Mouse (Mus musculus) thymus, postnatal 36 days (tissue): ENCODE results near the gene Gm10912.
"Not testable (repeated sequence)": the region's sequence is repeated elsewhere in the genome, so short reads cannot be mapped to it uniquely, and the experiment has no call there.

Experiments
- DNase-seq, 2 experiments: peaks; one replicate each; pipeline ENCODE4 v3.0.0; 2022; ENCODE audit warnings: mixed read lengths in 2 of 2

Gene Gm10912

DNA sequence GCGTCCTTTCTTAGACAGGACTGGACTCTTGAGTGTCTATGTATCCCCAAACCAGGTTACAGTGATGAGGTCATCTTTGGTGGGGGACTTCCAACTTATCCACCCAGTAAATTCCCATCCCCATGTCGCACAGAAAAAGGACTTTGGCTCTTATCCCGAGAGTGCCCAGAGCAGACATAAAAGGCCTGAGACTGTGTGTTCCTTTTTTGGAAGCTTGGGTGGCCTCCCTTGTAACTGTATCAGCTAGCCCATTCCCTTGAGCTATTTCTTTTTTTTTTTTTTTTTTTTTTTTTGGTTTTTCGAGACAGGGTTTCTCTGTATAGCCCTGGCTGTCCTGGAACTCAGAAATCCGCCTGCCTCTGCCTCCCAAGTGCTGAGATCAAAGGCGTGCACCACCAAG lies at the start of gene Gm10912:
Gene Gm10912, plus strand, starts transcription at position 301 of the 400 bp plus-strand sequence.
- not testable (repeated sequence) for DNase-seq

DNA sequence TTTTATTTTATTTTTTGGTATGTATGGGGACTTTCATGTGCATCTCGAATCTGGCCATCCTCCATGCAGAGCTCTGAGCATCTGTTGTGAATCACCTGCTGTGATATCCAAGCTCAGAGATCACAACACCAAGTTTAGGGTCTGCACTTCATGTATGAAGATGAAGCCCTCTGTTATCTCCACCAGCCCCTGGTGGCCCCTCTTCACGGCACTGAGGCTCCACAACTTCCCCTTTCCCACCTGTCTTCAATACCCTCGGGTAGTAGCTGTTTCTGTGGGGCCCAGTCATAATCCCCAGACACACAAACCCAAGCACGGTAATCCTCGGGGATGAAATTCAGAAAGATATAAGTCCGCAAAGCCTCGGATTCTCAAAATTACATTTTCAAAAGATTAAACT lies 42.5 kb upstream of the Gm10912 start:
- no peak for DNase-seq

DNA sequence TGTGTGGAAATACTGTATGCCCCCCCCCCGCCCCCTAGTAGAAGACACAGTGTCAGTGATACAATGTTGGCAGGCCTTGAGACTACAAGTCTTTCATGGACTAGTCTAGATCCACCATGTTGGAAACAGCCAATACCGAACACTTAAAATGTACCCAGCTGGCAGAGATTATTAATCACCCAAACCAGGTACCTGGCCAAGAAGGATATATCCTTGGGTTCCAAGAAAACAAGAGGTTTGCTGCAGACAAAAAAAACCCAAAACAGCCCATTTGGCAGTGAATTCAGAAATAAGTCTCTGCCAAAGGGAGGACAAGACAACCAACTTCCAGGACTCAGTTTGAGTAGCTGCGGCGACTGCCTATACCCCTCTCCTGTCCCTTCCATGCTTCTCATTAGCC lies 41.0 kb upstream of the Gm10912 start:
- DNase-seq: no peak

DNA sequence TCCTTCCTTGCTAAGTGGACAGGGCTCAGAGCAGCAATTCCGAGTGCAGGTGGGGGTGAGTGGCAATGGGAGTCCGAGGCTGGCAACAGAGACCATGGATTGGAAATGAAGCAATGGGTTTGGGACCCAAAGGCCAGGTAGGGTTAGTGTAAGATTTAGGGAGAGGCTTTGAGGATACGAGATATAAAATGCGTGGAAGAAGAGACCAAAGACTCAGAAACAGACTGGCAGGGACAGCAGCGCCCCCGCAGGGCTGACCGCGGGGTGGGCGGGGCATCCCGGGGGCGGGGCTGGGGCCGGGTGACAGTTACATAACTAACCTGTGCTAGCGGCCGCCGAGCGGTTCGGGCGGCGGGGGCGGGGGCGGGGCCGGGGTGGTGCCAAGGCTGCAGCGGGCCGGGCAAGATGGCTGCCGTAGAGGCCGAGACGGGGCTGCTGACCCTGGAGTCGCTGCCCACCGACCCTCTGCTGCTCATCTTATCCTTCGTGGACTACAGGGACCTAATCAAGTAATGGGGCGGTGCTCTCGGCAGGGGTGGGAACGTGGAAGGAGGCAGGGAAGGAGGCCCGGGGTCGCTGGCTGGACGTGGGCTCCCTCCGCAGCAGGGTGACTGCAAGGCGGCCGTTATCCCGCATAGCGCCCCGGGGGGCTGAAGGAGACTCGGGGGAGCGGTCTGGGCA lies 38.0 kb upstream of the Gm10912 start, which contains the start of gene Fbxo3:
Gene Fbxo3, plus strand, starts transcription at position 264 of the 681 bp plus-strand sequence.
- DNase-seq: peak; percentile 90 to 92

DNA sequence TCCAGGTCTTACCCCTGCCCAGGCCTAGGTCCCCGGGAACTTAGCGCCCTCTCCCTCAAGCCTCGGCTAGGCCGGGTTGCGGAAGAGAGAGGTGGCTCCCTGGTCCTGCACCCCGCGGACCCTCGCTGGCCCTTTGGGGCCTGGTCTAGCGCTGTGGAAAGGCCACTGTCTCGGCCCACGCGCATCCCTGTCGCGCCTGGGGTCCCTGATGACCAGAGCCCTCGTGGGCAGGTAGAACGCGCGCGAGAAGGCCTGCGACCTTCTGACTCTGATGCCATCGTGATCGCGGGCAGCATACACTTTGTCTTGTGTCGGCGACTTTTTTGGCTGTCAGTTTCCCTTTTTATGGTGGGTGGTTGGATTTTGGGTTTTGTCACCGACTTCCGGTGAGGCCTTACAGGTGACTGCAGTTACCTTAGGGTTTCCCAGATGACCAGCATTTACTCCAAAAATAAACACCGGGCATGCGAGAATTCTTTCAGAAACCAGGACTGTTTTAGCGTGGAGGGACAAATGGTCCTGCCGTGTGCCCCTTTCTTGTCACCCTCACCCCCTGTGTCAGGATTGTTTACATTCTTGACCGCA lies 37.4 kb upstream of the Gm10912 start, which contains the start of gene 4931422A03Rik:
Gene 4931422A03Rik, minus strand, starts transcription at position 223 of the 585 bp plus-strand sequence.
- DNase-seq: no peak

DNA sequence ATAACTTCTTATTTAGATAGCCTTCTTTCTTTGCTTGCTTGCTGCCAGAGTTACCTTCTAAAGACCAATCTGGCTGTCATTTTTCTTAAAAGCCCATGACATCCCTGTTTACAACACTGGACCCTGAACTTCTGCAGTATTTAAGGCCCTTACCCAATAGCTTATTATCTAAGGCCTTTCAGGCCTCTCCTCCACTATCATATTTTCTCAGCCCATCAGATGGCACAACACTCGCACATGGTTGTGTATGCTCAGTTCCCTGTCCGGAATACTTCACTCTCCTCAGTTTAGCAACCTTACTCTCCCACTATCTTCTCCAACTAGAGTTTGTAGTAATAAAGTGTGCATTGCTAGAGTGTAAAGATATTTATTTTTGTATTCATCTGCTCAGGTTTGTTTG lies 36.6 kb upstream of the Gm10912 start:
- no peak for DNase-seq

DNA sequence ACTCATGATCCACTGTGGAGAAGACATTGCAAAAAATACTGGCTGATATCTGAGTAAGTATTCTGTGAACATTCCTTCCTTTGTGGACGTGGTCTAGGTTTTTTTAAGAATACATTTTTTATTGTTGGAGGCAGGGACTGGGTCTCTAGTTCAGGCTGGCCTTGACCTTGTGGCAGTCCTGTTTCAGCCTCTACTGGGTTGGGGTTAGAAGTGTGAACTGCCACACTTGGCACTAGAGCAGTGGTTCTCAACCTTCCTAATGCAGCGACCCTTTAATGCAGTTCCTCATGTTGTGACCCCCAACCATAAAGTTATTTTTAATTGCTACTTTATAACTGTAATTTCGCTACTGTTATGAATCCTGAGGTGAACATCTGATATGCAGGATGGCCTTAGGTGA lies 35.2 kb upstream of the Gm10912 start:
- DNase-seq: no peak

DNA sequence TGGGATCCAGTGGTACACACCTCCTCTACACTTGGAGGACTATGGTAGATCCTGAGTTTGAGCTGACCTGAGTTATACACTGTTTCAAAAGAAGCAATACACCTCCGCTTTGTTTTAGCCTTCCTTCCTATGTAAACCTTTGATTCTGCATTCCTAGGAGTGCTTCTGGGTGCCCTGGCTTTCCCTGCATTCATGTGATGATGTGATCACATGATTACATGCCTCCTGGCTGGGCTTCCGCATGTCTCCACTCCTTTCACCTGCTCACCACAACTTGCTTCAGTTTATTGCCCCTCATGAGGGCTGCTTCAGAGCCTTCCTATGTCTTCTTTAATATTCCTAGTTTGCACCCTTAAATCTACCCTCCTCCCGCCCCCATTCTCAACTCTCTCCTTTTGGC lies 33.6 kb upstream of the Gm10912 start:
- DNase-seq: no peak

DNA sequence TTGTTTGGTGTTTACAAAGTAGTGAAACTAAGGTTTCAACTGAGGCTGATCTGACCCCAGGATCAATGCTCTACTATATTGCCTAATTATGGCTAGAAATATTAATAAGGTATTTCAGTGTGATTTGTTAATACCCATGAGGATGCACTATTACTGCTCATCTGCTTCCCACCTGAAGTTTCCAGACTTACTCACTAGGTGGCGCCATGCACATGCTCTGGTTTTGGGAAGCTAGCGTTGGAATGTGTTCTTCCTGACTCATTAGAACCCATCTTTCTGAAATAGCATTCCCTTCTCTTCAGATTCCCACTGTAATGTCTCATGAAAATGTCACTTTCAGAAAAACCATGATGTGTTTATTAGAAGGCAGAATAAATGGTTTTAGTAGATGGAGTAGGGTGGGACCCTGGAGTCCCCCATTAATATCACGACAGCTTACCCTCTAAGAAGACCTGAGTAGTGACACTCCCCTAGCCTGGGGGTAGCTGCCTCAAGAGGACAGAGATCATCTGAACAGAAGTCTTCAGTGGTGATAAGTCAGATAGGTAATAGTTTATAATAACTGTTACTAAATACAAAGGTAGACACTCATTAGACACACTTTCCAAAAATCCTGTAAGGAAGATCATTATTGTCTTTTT lies 30.7 kb upstream of the Gm10912 start:
- peak; percentile 21 to 31 for DNase-seq

DNA sequence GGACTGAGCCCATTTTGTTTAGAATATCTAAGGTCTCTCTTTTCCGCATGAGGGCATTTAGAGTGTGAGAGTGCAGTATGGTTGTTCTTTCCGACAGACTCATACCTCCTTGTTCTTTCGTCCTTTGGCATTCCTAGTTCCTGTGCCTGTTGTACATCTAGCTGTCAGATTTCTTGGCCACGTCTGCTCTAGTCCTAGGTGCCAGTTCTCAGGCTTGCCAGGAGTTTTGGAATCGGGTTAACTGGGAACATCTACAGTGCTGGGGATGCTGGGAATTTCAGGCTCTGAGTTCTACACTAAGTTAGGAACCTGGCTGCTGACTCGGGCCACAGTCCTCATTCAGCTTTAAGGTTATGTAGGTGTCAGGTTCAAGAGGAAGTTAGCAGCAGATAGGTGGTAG lies 30.0 kb upstream of the Gm10912 start:
- no peak for DNase-seq

DNA sequence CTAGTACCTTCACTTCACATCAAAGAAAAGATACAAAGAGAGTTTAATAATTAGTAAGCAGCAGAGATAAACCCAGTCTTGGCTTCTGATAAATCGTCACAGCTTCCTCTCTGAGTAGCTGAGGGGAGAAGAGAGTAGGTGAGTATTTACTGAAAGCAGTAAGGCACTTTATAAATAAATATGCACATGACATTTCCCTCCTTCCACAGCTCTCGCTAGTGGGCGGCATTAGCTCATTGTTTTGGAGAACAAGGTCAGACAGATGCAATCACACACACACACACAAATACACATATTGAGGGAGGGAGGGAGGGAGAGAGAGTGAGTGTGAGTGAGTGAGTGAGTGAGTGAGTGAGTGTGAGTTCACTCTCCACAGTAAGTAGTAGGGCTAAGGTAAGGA lies 29.3 kb upstream of the Gm10912 start:
- DNase-seq: no peak

DNA sequence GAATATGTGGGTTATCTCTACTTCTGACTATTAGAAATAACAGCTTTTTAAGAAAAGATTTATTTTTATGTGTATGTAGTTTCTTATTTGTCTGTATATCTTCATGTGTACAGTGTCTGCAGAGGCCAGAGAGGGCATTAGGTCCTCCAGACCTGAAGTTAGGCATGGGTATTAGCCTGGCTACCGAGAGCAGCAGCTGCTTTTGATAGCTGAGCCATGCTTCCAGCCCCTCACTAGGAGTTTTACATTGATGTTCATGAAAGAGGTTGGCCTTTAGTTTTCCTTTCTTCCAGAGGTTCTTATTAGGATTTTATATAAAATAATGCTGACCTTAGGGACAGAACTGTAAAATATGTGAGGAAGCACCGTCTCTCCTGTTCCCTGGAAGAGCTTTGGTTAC lies 27.4 kb upstream of the Gm10912 start:
- DNase-seq: no peak

DNA sequence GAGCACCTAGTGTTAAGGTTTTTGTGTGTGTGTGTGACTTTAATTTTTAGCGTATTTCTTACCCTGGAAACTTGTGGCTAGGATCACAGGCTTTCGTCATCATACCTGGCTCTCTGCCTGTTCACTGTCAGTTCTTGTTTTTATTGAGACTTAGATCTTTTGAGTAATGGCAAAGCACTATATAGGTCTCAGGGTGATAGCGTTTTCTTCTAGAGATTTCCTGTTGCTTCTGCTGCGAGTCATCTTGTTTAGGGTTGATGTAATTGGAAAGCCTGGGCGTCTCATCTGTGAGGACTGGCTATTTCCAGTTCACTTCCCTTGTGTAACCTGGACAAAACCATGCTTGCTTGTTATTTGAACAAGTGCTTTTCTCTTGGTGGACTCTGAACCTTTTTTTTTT lies 24.0 kb upstream of the Gm10912 start:
- DNase-seq: no peak

DNA sequence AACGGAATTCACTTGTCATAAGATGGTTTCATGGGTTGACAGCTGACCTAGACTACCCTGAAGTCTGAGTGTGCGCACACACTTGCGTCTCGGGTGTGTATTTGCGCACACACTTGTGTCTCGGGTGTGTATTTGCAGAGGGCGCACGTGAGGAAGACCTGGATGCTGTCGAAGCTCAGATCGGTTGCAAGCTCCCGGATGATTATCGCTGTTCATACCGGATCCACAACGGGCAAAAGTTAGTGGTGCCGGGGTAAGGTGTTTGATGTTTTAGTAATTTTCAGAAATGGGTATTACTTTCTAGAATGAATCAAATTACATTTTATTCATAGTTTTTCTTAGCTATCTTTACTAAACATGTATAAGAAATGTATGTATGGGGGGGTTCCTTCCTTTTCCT lies 22.9 kb upstream of the Gm10912 start:
- DNase-seq: no peak

DNA sequence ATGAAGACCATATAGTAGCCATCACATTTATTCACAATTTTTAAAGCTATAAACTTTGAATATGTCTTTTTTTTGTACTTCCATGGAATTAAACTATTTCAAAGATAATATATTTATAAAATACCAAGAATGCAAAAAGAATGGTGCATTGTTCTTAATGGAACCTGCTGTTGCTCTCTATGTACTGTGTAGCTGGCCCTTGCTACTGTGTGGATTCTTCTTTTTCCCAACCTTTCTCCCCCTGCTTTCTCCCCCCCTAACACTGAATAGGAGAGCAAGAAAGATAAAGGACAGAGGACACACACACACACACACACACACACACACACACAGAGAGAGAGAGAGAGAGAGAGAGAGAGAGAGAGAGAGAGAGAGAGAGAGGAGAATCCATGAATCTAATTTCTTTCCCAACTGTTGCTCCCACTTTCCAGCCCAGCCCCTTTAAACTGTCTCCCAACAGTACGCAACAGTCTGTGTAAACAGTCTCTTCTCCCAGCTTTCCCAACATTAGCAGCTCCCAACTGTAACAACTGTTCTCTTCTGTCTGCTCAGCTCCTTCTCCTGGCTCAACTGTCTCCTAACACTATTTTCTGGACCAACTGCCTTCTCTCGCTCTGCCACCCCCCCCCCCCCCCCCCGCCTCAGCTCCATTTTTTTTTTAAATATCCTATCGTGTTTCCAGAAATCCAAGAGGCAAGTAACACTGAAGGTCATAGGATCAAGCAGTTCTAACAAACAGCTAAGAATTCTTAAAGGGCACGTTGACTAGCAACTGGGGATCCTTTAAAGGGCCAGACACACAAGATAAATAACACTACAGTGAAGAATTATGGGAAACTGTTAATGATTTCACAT lies 21.8 kb upstream of the Gm10912 start:
- DNase-seq: no peak

DNA sequence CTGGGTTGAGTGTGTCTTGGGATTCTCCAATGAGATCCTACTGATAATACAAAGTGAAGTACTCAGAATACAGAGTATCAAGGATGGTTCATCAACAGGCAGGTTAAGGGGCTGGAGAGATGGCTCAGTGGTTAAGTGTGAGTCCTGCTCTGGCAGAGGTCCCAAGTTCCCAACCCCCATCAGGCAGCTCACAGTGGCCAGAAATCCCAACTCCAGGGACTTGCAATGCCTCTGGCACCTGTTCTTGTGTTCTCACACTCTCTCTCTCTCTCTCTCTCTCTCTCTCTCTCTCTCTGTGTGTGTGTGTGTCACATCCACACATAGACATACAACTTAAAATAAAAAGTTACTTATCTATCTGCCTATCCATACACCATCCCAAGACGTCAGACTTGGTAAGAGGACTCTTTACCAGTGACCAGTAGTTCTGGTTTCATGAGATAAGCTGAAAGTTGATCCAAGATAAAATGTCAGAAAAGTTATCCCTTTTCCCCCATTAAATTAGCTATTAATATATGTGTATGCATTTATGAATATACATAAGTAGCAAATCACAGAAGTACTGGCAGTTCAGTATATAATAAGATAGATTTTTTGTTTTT lies 21.0 kb upstream of the Gm10912 start:
- DNase-seq: no peak

DNA sequence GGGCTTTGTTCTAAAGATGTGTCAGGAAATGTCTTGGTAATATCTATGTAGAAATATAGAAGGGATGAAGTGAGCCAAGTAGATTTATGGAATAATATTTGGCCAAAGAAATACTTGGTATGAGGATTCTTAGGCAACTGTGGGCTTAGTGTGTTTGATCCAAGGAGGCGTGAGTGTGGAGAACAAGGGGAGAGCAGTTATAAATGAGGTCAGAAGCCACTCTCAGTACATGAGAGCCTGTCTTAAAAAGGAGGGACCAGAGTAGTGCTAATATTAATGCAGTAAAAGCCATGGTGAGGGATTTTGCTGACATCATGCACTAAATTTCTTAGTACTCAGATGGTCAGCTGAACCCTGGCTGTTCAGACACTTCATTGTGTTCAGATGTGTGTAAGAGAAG lies 7.2 kb upstream of the Gm10912 start:
- DNase-seq: no peak

DNA sequence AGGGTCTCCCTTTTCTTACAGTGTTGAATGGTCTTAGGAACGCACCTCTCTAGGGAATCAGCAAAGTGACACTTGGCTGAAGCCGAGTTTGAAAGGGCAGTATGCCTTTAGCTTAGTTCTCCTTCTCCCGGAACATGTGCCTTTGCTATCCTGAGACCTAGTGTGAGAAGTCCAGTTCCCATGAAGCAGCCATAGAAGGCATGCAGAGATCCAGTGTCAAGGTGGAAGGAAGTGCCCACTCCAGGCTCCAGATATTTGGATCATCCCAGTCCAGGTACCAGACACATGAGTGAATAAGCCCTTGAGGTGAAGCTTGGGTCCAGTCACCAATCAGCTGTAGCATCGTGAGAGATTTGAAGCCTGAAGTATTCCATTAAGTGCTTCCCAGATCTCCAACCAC lies 6.7 kb upstream of the Gm10912 start:
- DNase-seq: no peak

DNA sequence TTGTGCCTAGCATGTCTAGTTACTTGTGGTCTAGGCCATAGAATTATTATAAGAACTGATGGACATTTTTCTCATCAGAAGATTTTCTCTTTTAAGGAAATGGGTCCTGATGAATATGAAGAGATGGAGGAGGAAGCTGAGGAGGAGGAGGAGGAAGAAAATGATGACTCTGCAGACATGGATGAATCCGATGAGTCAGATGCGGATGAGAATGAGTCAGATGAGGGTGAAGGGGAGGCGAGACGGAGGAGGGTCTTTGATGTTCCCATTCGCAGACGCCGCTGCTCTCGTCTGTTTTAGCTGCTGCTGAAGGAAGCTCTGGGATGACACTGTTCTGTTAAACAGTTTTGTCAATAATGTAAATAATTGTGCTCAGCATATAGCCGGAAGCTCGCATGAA lies 5.8 kb upstream of the Gm10912 start:
- no peak for DNase-seq

DNA sequence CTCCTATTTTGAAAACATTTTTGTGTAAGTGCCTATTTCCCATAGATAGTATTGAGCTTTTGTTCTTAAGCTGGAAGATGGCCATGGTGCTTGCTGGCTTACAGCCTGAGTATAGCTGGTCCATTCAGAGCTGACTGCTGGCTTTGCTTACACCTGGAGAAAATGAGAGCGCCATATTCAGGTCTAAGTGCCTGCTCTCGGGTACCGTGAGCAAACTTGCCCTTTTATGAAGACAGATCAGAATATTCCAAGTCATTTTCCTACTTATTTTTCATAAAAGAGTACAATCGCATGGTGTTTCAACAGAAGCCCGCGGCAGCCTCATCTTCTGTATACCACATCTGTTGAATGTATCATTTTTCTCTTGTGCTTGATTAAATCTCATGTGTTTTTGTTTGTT lies 4.6 kb upstream of the Gm10912 start:
- no peak for DNase-seq

DNA sequence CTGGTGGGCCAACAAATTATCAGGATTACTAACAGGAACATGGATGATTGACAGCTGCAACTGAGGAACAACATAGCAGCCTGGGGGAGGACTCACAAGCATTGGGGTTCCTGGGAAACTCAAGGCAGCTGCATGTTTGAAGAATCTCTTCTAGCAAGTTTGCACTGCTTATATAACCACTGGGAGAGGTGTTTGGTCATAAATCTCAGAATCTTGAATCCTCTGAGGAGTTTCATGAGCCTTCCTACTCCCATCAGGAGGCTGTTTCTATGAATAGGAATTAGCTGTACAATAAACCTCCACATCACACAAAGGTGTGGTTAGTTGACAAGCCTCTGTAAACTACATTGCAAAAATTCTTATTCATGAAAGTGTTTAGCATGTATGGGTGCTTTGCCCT lies 3.0 kb upstream of the Gm10912 start:
- DNase-seq: no peak

DNA sequence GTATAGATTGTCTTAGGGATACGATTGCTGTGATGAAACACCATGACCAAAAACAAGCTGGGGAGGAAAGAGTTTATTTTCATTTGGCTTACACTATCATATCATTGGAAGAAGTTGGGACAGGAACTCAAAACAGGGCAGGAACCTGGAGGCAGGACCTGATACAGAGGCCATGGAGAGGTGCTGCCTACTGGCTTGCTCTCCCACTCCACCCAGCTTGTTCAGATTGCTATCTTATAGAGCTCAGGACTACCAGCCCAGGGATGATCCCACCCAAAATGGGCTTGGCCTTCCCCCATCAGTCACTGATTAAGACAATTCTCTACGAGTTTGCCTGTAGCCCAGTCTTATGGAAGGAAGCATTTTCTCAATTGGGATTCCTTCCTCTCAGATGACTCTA lies 1.5 kb upstream of the Gm10912 start:
- DNase-seq: no peak

DNA sequence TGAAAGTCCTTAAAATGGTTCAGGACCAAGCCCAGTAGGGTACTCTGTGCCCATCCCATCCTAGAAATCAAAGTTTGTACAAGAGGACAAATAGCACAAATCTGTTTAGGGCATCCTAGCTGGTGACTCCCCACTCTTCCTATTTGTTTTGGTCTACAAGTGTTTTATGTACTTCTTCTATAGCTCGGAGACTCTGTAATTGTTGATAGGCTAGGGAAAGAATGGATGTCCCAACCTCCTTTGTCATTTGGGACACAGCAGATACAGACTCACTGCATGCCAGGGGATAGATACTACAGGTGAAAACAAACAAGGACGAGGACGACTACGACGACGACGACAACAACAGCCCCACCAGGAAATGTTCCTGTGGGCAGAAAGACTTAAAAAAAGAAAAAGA lies 2.8 kb downstream of the Gm10912 start, which contains the start of gene Gm10799:
Gene Gm10799, minus strand, starts transcription at position 101 of the 400 bp plus-strand sequence.
- not testable (repeated sequence) for DNase-seq
